Mouse (Mus musculus): ENCODE measurements around the gene Lypd6b.

The Lypd6b gene

DNA sequence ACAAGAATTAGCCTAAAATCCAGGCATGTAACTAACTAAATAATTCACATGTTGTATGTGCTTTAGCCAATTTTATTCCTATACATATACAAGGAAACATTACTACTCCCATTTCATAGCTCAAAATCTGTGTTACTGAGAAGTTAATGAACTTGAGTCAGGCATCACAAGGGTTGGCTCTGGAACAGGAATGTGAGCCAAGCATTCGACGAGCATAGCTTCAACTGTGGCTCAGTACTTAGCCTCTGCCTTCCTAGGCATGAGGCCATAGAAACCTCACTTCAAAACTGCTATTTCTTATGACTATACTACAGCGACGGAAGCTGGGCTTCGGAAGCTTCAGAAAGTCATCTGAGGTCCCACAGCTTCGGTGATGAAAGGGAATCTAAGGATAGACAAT is 152.9 kb downstream of the Lypd6b start:
- DNase-seq (ENCODE audit: low spot score in 2 of 2): no peak

DNA sequence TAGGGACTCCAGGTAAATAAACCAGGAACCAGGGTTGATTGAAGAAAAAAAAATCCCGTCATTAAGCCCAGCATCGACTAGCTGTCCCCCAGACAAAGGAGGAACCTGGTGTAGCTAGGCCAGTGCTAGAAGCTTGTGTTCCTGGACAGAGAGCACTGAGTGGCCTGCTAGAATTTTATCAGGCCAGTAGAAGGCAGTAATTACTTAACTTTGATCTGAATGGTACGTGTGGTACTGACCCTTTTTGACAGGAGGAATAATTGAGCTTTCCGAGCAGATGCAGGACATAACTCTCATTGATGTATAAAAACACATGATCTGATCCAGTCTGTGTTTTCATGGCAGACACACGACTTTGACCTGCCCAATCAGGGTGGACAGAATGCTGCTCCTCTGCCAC is 154.6 kb downstream of the Lypd6b start:
- DNase-seq (ENCODE audit: low spot score in 2 of 2): no peak

DNA sequence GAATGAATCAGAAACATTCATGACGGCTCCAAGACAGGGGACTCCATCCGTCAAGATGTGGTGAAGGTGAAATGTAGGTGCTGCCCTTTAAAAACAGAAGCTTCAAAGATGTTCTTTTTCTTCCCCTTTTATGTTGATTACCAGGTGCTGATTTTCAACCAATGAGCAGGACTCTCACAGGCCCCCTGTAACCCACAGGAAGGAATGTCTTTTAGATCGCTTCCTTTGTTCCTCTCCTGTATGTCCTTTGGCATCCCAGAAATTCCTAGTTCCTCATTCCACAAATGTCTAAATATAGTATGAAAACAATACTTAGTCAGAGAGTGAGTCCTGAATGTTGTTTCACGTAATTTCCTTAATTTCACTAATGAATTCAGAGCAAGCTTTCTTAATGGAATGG is 164.2 kb downstream of the Lypd6b start:
- no peak for DNase-seq (ENCODE audit: low spot score in 2 of 2)

DNA sequence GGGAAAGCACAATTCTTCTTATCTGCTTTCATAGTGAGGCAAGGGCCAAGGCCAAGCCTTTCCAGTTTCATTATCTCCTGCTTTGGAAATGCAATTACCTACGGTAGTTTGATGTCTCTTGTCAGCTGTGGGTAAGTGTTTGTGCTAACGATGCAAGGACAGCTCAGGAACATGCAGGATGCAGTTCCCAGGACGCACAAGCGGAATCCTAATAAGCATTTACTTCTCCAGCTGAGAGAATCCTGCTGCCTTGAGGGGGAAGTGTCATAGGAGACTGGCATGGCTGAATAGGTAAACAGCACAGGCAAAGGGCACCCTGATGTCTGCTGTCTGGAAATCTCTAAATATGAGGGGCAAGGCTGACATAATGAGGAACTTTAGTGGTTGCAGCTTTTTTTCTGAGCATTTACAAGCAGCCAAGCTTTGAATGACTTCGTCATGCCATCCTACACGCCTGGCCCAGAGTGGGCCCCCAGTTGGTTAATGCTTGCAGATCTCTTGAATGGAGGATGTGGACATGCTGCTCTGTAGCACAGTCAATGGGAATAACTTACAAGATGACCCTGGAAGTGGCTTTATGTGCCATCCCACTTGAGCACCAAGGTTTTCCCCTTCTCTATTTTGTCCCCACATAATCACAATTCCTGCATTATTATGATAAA is 165.3 kb downstream of the Lypd6b start:
- DNase-seq (ENCODE audit: low spot score in 2 of 2): no peak

DNA sequence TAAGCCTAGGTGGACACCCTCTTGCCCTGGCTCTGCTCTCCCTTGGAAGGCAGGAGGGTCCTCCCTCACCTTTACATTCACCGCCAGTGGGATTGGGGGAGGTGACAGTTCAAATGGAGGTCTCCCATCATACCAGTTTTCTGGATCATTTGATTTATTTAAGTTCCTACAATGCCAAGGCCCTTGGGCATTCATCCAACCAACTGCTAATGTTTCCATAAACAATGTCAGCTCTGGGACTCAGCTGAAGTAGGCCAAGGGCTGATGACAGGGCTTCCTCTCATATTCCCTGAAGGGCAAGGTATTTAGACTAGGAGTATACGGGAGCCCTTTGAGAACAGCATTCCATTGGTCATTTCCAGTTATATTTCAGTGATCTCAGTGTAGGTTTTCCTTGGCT is 170.0 kb downstream of the Lypd6b start:
- DNase-seq (ENCODE audit: low spot score in 2 of 2): no peak

DNA sequence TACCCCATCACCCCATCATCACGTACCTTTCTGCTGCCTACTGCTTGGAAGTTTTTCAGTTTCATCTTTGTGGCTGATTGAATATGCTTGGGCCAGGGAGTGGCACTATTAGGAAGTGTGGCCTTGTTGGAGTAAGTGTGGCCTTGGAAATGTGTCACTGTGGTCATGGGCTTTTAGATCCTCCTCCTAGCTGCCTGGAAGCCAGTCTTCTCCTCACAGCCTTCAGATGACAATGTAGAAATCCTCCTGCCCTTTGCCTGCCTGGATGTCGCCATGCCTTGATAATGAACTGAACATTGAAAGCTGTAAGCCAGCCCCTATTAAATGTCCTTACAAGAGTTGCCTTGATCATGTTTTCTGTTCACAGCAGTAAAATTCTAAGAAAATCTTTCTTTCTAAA is 174.5 kb downstream of the Lypd6b start:
- no peak for DNase-seq (ENCODE audit: low spot score in 2 of 2)

DNA sequence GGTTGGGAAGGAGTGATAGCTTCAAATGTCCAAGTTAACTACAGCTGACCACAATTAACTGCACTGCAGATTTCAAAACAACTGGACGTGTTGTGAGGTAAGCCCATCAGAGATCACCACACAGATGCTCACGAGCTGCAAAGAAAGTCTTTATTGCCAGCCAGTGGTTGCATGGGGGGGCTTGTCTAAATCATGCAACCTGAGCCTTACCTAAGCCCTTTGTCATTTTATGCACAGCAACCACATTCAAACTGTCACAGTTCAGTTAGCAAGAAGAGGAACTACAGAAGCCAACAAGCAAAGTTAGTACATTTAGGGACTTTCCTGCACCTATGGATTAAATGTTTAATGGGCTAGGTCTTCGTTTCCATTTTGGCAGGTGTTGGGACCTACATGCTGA is 177.4 kb downstream of the Lypd6b start:
- no peak for DNase-seq (ENCODE audit: low spot score in 2 of 2)

DNA sequence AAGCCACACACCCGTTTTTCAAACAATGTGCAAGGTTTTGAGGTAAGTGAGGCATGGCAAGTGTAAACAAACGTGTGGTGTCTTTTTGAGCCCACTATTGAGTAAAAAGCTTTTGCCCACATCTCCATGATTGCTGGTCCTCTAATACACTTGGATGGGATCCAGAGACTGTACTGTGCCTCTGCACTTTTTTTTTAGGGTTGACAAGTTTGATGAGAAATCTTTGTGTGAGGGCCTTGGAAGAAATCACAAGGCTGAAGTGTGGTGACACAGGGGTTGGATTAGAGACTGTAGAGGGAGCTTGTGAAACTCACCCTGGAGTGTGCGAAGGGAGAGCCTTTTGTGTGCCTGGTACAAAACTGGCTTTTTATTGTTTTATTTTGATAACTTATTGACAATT is 180.3 kb downstream of the Lypd6b start:
- no peak for DNase-seq (ENCODE audit: low spot score in 2 of 2)

DNA sequence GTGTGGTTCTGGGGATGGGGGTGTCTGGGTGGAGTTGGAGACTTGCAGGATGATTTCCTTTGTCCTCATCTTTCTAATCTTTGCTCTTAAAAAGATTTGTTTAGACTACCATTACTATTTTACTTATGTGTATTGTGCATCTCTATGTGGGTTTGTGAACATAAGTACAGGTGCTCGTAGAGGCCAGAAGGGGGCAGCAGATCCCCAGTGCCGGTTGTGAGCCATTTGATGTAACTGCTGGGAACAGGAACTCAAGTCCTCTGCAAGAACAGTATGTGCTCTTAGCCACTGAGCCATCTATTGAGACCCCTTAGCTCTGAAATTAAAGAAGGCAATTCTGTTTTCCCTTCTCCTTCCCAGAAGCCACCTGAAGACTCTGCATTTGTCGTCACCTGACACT is 183.5 kb downstream of the Lypd6b start:
- no peak for DNase-seq (ENCODE audit: low spot score in 2 of 2)

DNA sequence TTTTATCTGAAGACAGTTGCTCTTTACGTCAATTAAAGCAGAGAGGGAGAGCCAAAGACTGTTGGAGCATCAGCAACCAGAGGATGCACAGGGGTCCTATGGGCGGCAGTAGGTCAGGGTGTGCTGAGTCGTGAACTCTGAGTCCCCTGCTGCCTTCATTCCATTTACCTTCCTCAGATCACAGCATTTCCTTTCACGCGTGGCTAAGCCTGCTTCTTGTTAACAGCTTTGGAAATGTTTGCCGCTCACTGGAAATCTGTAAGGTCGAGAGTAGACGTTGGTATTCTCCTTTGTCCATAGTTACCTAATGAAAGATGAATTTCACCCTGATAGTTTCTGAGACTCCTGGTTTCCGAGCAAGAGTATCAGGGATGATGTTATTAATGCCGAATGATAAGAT is 191.1 kb downstream of the Lypd6b start:
- no peak for DNase-seq (ENCODE audit: low spot score in 2 of 2)

DNA sequence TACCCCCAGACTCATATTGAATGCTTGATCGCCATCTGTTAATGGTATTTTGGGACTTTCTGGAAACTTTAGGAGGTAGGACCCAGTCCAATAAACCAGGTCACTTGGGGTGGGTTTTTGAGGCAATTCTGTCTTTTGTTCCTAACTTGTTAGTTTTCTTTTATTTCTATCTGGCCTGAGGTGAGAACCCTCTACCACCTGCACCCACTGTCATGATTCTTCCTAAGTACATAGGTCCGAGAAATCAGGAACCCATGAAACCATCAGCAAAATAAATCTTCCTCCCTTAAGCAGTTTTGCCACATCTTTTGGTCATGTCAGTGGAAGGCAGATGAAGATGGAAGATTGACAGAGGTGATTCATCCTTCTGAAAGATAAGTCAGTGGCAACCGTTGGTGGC is 192.5 kb downstream of the Lypd6b start:
- no peak for DNase-seq (ENCODE audit: low spot score in 2 of 2)

DNA sequence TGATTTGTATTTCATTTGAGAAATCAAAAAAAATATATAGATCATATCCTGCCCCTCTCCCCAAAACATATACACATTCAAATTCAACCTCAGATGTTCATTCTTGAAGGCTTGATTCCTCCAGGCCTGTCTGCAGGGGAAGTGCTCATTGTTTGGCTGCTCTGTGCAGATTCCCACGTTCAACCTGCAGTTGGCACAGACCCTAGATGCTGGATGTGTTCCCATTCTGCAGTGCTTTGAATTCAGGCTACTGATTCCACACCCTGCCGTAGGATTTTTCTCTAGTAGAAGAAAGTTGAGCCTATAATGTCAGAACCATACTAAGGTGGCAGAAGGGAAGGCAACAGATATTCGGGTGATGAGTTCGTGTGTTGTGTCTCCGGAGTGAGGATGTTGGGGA is 195.5 kb downstream of the Lypd6b start:
- no peak for DNase-seq (ENCODE audit: low spot score in 2 of 2)

DNA sequence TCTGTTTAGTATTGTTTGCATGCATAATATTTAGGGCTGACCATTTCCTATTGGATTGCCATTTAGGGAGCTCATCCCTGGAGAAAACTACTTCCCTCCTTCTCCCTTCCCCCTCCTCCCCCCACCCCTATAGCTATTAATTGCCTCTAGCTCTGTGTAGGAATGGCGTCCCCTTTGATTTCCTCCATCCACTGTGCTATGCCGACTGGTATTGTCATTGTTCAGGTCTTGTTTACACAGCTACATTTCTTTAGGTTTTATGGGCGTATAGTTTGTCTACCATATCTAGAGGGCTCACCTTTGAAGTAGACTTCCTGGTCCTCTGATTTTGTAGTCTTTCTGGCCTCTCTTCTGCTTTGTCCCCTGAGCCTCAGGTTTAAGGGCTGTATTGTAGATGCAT is 197.3 kb downstream of the Lypd6b start:
- DNase-seq (ENCODE audit: low spot score in 2 of 2): no peak

DNA sequence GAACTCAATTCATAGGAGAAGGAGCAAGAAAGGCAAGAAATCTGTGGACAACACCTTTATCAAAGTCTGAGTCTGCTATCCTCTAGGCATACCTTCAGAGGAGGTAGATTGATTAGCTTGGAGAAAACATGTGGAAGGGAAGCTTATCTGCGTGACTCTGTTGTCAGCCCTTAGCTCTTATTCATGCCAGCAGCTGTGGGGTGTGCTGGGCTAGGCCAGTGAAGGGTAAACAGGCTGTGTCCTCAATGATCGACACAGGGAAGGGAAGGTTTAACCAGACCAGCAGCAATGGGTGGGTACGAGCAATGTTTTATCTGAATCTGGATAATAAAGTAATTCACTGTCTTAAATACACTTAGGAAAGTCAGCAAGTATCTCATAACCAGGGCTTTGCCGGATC is 208.4 kb downstream of the Lypd6b start:
- no peak for DNase-seq (ENCODE audit: low spot score in 2 of 2)

DNA sequence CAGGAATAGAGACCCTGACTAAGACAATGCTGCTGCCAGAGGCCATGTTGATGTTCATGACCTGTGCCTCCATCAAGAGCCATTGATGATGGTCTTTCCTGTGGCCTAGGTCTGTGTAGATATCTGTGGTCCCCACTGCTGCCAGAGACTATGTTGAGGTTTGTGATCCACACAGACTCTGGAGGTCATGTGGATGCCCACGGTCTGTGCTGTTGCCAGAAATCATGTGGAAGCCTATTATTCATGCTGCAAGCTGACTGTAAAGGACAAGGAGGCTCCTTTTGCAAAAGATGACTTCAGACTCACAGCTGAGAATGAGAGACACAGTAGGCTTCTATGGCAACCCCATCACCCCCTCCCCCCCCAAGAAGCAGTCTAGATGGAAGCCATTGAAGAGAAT is 209.7 kb downstream of the Lypd6b start:
- no peak for DNase-seq (ENCODE audit: low spot score in 2 of 2)

All from frontal cortex, postnatal 14 days (tissue).